Mouse (Mus musculus): ENCODE data around the gene Rhou.

DNA sequence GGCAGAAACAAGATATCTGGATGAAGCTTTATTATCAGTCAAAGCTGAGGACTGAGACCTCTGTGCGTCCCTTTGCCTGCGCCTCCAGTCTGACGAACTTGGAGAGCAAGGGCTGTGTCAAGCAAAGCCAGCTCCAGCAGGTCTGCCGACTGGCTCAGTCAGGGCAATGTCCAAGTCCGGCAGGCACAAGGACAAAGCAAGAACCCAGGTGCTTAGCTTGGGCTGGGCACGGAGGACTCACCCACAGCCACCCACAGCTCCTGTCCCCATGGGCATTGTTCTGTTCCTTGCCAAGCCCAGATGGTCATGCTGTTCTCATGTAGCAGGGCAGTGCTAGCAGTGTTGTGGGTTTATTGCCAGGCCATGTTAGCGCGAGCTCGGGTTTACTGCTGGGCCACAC lies 8.5 kb upstream of the Rhou start:
- TF ChIP-seq CTCF (IDR thresholded peaks at IDR 0.05) (no peak), EP300 (IDR thresholded peaks at IDR 0.05) (no peak)

All from lung, postnatal 0 days (tissue).